Mouse (Mus musculus) olfactory bulb, adult 2 months (tissue): ENCODE results near the gene Sh3d21.

Source experiments
- CTCF ChIP-seq: fragments of 200-500 bp; IDR thresholded peaks from 2 replicates; pipeline ENCODE4 v1.5.1; 2012; ENCODE audit warnings: low read depth, mild to moderate bottlenecking, low read length, moderate library complexity; ENCODE audit not compliant: insufficient read depth
- POLR2A ChIP-seq: fragments of 200-500 bp; IDR thresholded peaks from 2 replicates; pipeline ENCODE4 v1.6.1; 2012; ENCODE audit warnings: mild to moderate bottlenecking, low read depth, low read length, moderate library complexity; ENCODE audit not compliant: insufficient read depth

GRCm38 (mm10) chr4:126159455-126159854, 3.8 kb downstream of the Sh3d21 start:
- TF ChIP-seq CTCF: no peak
- TF ChIP-seq POLR2A: no peak
